In the genomic region with DNA sequence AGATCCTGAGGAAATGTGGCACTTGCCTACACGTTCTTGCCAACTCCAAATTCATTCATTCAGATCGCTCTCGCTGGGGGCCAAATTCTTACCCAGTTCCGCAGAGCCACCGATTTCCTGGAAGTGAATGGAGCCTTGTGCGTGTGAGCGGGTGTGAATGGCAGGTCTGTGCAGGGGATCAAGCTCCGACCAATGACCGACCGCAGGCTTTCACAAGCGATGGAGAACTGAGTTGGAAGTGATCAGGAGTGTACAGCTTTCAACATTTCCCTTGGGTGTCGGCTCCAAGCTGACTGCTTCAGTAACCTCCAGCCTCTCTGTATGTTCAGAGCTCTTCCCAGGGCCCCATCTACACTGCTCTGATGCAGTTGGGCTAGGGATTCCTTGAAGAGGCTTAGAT, we compare ENCODE assay signal across 24 mouse cellular contexts.
A peak's percentile ranks its signal among the peaks of the same experiment; 100 is the strongest.
DNase-seq lines count a peak whose midpoint lies in the region; ATAC-seq lines count a peak whose summit lies in the region.
"Had no signal": no experiment of that assay in that cellular context is flagged by ENCODE, and none has a peak within 500 bp of the region (broad histone marks: within the 10 kb centered on the region; RNA-seq: fewer than 3 reads in every experiment).

No protein-coding gene starts in this region.

- no peak for ATAC-seq in limb, embryonic 13.5 days (ENCODE audit: low FRiP score, low read depth)
- ATAC-seq in embryonic facial prominence, embryonic 14.5 days (ENCODE audit: low read depth): no peak; the same call in 1 of the 2 replicates
- 0 out of 2 replicates have a peak, but pooled peaks have one; percentile 63 for ATAC-seq in limb, embryonic 15.5 days (ENCODE audit: insufficient number of reproducible peaks, low FRiP score, low TSS enrichment, low read depth)
- ATAC-seq: forebrain, embryonic 14.5 days; forebrain, embryonic 16.5 days had no signal

- H3K27me3 ChIP-seq in limb, embryonic 13.5 days: no peaks in the 10 kb centered on the region
- H3K27me3 ChIP-seq in limb, embryonic 10.5 days (ENCODE audit: low read depth, poor library complexity, severe bottlenecking): no peaks in the 10 kb centered on the region
- H3K27me3 ChIP-seq in embryonic facial prominence, embryonic 14.5 days (replicated peaks; ENCODE audit: control insufficient read depth, insufficient read depth, low read length): no peaks in the 10 kb centered on the region
- H3K27me3 ChIP-seq in limb, embryonic 15.5 days: no peaks in the 10 kb centered on the region
- H3K27me3 ChIP-seq: embryonic facial prominence, embryonic 12.5 days; embryonic facial prominence, embryonic 15.5 days; forebrain, embryonic 12.5 days had no signal

- peak overlapping the region; percentile 34; the same call in 1 of the 2 replicates for H3K27ac ChIP-seq in limb, embryonic 13.5 days
- no peak overlapping the region for H3K27ac ChIP-seq in limb, embryonic 10.5 days
- peak overlapping the region; percentile 44; the same call in 1 of the 2 replicates for H3K27ac ChIP-seq in embryonic facial prominence, embryonic 14.5 days (replicated peaks; ENCODE audit: low read depth, low read length)
- no peak overlapping the region for H3K27ac ChIP-seq in limb, embryonic 15.5 days
- H3K27ac ChIP-seq: embryonic facial prominence, embryonic 12.5 days; embryonic facial prominence, embryonic 15.5 days; forebrain, embryonic 10.5 days; forebrain, embryonic 12.5 days had no signal

- no peak overlapping the region for H3K9ac ChIP-seq in limb, embryonic 13.5 days
- H3K9ac ChIP-seq in embryonic facial prominence, embryonic 14.5 days (ENCODE audit: low read depth, low read length): no peak overlapping the region
- no peak overlapping the region for H3K9ac ChIP-seq in limb, embryonic 15.5 days
- H3K9ac ChIP-seq: embryonic facial prominence, embryonic 12.5 days; embryonic facial prominence, embryonic 15.5 days; forebrain, embryonic 12.5 days had no signal

- no peak for DNase-seq in limb, embryonic 10.5 days (ENCODE audit: low spot score)
- DNase-seq in ZHBTc4 (ENCODE audit: low read depth, low spot score): peak; percentile 9
- peak; percentile 22 for DNase-seq in embryonic facial prominence, embryonic 14.5 days (ENCODE audit: low spot score)
- no peak for DNase-seq in layer of hippocampus, postnatal 36 days
- DNase-seq in frontal cortex, postnatal 36 days (ENCODE audit: low spot score in 2 of 2): no peak
- DNase-seq in frontal cortex, adult 2 months (ENCODE audit: extremely low spot score in 1 of 2, low spot score in 1 of 2): no peak
- DNase-seq: adrenal gland, adult 2 months; adrenal gland, postnatal 10 days; adrenal gland, postnatal 25 days; cerebellum, adult 11-12 months; cerebellum, adult 2 months; cerebellum, adult 9-10 months; cerebellum, postnatal 10 days; cerebellum, postnatal 36 days; embryo, embryonic 11 days had no signal

- H3K4me2 ChIP-seq in limb, embryonic 13.5 days (replicated peaks): no peak overlapping the region
- H3K4me2 ChIP-seq in embryonic facial prominence, embryonic 14.5 days (ENCODE audit: low read depth, low read length): no peak overlapping the region
- H3K4me2 ChIP-seq in limb, embryonic 15.5 days: no peak overlapping the region
- H3K4me2 ChIP-seq: embryonic facial prominence, embryonic 12.5 days; embryonic facial prominence, embryonic 15.5 days; forebrain, embryonic 12.5 days had no signal

- 0 out of 2 replicates have a peak, but pooled peaks cover 4% of the 10 kb centered on the region for H3K4me1 ChIP-seq in limb, embryonic 13.5 days
- H3K4me1 ChIP-seq in limb, embryonic 10.5 days: no peaks in the 10 kb centered on the region
- H3K4me1 ChIP-seq in embryonic facial prominence, embryonic 14.5 days (ENCODE audit: control insufficient read depth, insufficient read depth, low read length): peaks cover 5% of the 10 kb centered on the region
- no peaks in the 10 kb centered on the region for H3K4me1 ChIP-seq in limb, embryonic 15.5 days
- H3K4me1 ChIP-seq: embryonic facial prominence, embryonic 12.5 days; embryonic facial prominence, embryonic 15.5 days; forebrain, embryonic 12.5 days had no signal

- 82% methylated on average over 12 of the region's 12 CpGs for WGBS in limb, embryonic 13.5 days
- 95% methylated on average over 12 of the region's 12 CpGs for WGBS in limb, embryonic 10.5 days
- 66% methylated on average over 12 of the region's 12 CpGs for WGBS in embryonic facial prominence, embryonic 14.5 days
- 77% methylated on average over 12 of the region's 12 CpGs for WGBS in limb, embryonic 15.5 days

- peaks cover 3% of the 10 kb centered on the region; the same call in 1 of the 2 replicates for H3K36me3 ChIP-seq in limb, embryonic 13.5 days
- peaks cover 12% of the 10 kb centered on the region; the same call in 1 of the 2 replicates for H3K36me3 ChIP-seq in limb, embryonic 10.5 days
- no peaks in the 10 kb centered on the region for H3K36me3 ChIP-seq in embryonic facial prominence, embryonic 14.5 days (ENCODE audit: control insufficient read depth, insufficient read depth, low read length)
- H3K36me3 ChIP-seq in limb, embryonic 15.5 days: no peaks in the 10 kb centered on the region
- H3K36me3 ChIP-seq: embryonic facial prominence, embryonic 12.5 days; embryonic facial prominence, embryonic 15.5 days; forebrain, embryonic 12.5 days had no signal

- no peaks in the 10 kb centered on the region for H3K9me3 ChIP-seq in limb, embryonic 13.5 days
- H3K9me3 ChIP-seq in limb, embryonic 10.5 days (replicated peaks): no peaks in the 10 kb centered on the region
- H3K9me3 ChIP-seq in embryonic facial prominence, embryonic 14.5 days (ENCODE audit: control insufficient read depth, low read length): no peaks in the 10 kb centered on the region
- H3K9me3 ChIP-seq in limb, embryonic 15.5 days: no peaks in the 10 kb centered on the region
- H3K9me3 ChIP-seq: embryonic facial prominence, embryonic 12.5 days; embryonic facial prominence, embryonic 15.5 days; forebrain, embryonic 10.5 days; forebrain, embryonic 12.5 days had no signal

- H3K4me3 ChIP-seq in limb, embryonic 13.5 days: no peak overlapping the region
- H3K4me3 ChIP-seq in limb, embryonic 10.5 days: no peak overlapping the region
- H3K4me3 ChIP-seq in embryonic facial prominence, embryonic 14.5 days (ENCODE audit: low read depth, low read length): no peak overlapping the region
- no peak overlapping the region for H3K4me3 ChIP-seq in limb, embryonic 15.5 days
- H3K4me3 ChIP-seq: embryonic facial prominence, embryonic 12.5 days; embryonic facial prominence, embryonic 15.5 days; erythroblast, embryonic 14.5 days; forebrain, embryonic 10.5 days; forebrain, embryonic 12.5 days had no signal

Comparison
In these comparisons a context has a peak if more than half of its experiments do, and no peak if none do; other contexts are left out.
1. H3K27ac ChIP-seq: peak in limb, embryonic 13.5 days (single experiment) and embryonic facial prominence, embryonic 14.5 days (single experiment); none in limb, embryonic 10.5 days (single experiment) and limb, embryonic 15.5 days (single experiment).
2. DNase-seq: peak in ZHBTc4 (single experiment) and embryonic facial prominence, embryonic 14.5 days (single experiment); none in limb, embryonic 10.5 days (single experiment), layer of hippocampus, postnatal 36 days (0 of 2), frontal cortex, postnatal 36 days (0 of 2) and frontal cortex, adult 2 months (0 of 2).